Mouse (Mus musculus) liver, adult 2 months (tissue): ENCODE measurements around the gene Katnal1.

ENCODE experiments used
- CTCF ChIP-seq: fragments of 200-500 bp; IDR thresholded peaks from 2 replicates; pipeline ENCODE4 v1.5.1; 2011; ENCODE audit warnings: low read depth, low read length, control low read depth
- POLR2A ChIP-seq: fragments of 200-500 bp; IDR thresholded peaks from 2 replicates; pipeline ENCODE4 v1.6.1; 2011; ENCODE audit warnings: low read length, control low read depth; ENCODE audit not compliant: insufficient read depth; ENCODE audit errors: extremely low read depth

DNA sequence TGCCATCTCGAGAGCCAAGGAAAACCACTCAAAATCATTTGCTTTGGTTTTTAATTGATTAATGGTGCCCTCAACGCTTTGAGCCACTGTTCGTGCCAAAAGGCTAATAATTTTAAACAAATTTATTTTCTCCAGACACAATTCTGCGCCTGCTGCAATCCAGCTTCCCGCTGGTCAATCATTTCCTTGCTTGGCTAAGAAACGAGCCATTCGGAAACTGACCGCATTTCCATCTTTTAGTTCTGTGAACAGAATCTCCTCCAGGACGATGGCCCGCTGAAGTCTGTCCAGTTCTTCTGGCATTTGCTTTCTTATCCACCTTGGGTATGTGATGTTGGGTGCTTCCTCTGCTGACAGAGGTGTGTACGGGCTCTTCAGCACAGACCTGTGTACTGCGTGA is 4.5 kb downstream of the Katnal1 start:
- TF ChIP-seq CTCF (no peak), POLR2A (no peak)
